ENCODE assay signal across 7 mouse cellular contexts in genomic region chr3:79590863-79591792, GRCm38 (mm10). TPM values are rescaled to one million over a fixed set of nuclear protein-coding genes. Genes with fewer than 3 reads are reported as not detected.
DNase-seq lines count a peak whose midpoint lies in the region; ATAC-seq lines count a peak whose summit lies in the region.

Ppid (plus strand) TSS chr3:79591342.

- H3K4me3 ChIP-seq in midbrain, embryonic 10.5 days = peak within 1 kb of the TSS; percentile 94

- intact Hi-C loops in left cerebral cortex, postnatal 25 days (cut with DNase I) = no loop called here

- H3K36me3 ChIP-seq in midbrain, embryonic 10.5 days = peaks cover 34% of the 10 kb centered on the region

- H3K27me3 ChIP-seq in midbrain, embryonic 10.5 days (ENCODE audit: low read depth, poor library complexity, severe bottlenecking) = no peaks in the 10 kb centered on the region

- H3K27ac ChIP-seq in midbrain, embryonic 10.5 days (replicated peaks) = peak within 1 kb of the TSS; percentile 95

- 3% methylated on average over 63 of the region's 63 CpGs for WGBS in midbrain, embryonic 10.5 days

- peak; percentile 92 for ATAC-seq in inflammation-experienced regulatory T-cells, adult 6 months

- H3K4me1 ChIP-seq in midbrain, embryonic 10.5 days = peaks cover 24% of the 10 kb centered on the region

- no peaks in the 10 kb centered on the region for H3K9me3 ChIP-seq in midbrain, embryonic 10.5 days (replicated peaks)

- peak; percentile 84 to 93 for DNase-seq in adrenal gland, adult (ENCODE audit: inconsistent age in 2 of 2, low spot score in 1 of 2)
- DNase-seq in embryo, embryonic 10 days (ENCODE audit: low spot score) = peak; percentile 93
- peak; percentile 75 for DNase-seq in gastrocnemius, postnatal 10 days
- peak; percentile 79 to 82 for DNase-seq in left cerebral cortex, postnatal 25 days (ENCODE audit: low spot score in 2 of 2)
- DNase-seq in midbrain, embryonic 10.5 days (ENCODE audit: low spot score) = peak; percentile 85
- DNase-seq in skeletal muscle tissue, adult 2 months (ENCODE audit: low read depth, low spot score) = peak; percentile 76

RNA-seq across cellular contexts. Expression of gene Ppid, which starts in this region (rescaled TPM):
- 10 to 100 TPM; 39.3 to 42.8 TPM for total RNA-seq in gastrocnemius, postnatal 10 days (2021)
- polyA plus RNA-seq in inflammation-experienced regulatory T-cells, adult 6 months (2017; shearing (Covaris generic)) = 100 to 1,000 TPM; 118 to 138 (median 118) TPM
- total RNA-seq in left cerebral cortex, postnatal 25 days (2021) = 10 to 100 TPM; 66.5 to 72.3 TPM
- polyA plus RNA-seq in midbrain, embryonic 10.5 days (2016; fragmentation: Nextera tagmentation; extraction: Ambion mirVana) = 197 and 224 TPM in 2 replicates

Comparison
In these comparisons a context has a peak if more than half of its experiments do, and no peak if none do; other contexts are left out.
1. Peak in every context shown above with its lines: DNase-seq, ATAC-seq, H3K4me3 ChIP-seq and H3K27ac ChIP-seq.